Mouse (Mus musculus) ovary, postnatal 36 days (tissue): ENCODE data around the gene Lingo4.

ENCODE experiments used
- DNase-seq: peaks from one replicate; pipeline ENCODE4 v3.0.0; 2022; ENCODE audit warnings: low spot score, mixed read lengths

Gene Lingo4

GRCm38 (mm10) chr3:94398217-94398616 lies at the start of gene Lingo4:
Lingo4 (plus strand) TSS chr3:94398517.
- DNase-seq: no peak

DNA sequence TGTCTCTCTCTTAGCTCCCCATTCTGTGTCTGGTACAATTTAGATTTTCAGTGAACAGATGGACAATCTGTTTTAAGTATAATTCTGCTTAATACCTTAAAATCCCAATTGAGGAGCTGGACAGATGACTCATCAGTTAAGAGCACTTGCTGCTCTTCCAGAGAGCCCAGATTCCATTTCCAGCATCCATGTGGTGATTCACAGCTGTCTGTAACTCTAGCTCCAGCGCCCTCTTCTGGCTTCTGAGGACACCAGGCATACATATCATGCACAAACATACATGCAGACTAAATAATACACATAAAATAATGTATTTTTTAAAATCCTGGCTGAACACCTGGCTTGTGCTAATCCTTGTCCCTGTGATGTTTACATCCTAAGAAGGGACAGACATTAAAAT lies 37.5 kb upstream of the Lingo4 start:
- no peak for DNase-seq

DNA sequence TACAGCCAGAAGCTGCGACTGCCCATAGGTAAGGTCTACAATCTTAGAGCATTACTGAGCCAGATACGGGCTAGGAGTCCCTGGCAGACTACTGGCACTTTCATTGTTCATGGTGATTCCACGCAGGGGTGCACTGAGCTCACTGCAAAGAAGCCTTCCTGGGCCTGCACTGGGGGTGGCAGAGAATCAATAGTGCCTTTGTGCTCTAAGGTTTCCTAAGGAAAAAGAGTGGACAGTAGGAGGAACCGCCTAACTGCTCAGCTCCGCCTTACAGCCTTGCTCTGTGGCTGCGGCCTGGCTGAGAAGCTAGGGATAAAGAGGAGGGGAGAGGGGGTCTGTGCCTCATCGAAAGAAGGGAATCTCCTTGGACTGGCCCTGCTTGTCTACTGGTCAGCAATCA lies 36.2 kb upstream of the Lingo4 start, which contains the start of gene C2cd4d:
C2cd4d (plus strand) TSS at position 301 of the 400 bp plus-strand sequence.
- DNase-seq: no peak

GRCm38 (mm10) chr3:94363291-94364153 lies 34.8 kb upstream of the Lingo4 start:
- peak; percentile 72 for DNase-seq

GRCm38 (mm10) chr3:94364154-94364526 lies 34.2 kb upstream of the Lingo4 start:
- DNase-seq: no peak

DNA sequence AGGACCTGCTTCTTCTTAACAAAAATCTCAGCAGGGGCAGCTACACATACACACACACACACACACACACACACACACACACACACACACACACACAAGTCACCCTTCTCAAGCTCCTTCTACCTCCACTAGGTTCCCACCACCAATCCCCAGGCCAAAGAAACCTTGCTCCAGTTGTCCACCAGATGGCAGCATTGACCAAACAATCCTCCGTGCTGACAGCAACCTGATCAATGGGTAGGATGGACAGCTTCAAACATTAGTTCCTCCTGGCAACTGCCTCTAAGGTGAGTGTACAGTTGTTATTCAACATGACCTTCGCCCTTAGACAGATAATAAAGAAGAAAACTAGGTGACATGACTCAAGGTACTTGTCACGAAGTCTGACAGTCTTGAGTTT lies 31.6 kb upstream of the Lingo4 start:
- DNase-seq: peak; percentile 62

DNA sequence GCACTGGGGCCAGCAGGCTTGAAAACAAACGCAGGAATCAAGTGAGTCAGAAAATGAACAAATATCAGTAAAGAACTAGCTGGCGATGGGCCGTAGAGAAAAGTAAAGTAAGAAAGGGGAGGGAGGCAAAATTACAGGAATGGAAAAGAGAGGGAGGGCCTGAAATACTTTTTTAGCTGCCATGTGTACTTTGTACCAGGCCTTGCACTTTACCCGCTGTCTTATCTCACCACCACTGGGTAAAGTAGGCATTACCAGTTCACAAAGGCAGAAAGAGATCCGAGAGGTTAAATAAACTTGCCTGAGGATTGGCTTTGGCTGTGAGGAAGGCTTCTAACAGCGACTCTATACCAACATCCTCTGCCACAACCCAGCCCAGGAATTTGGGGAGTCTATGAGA lies 30.8 kb upstream of the Lingo4 start:
- no peak for DNase-seq

- DNase-seq: no peak
These were observed 29.7 kb upstream of the Lingo4 start for GRCm38 (mm10) chr3:94368631-94369030.

- no peak for DNase-seq
These were observed 28.6 kb upstream of the Lingo4 start for GRCm38 (mm10) chr3:94369709-94370108.

GRCm38 (mm10) chr3:94371637-94372036 lies 26.7 kb upstream of the Lingo4 start:
- DNase-seq: peak; percentile 85

- no peak for DNase-seq
These were observed 26.3 kb upstream of the Lingo4 start for GRCm38 (mm10) chr3:94372038-94372437.

DNA sequence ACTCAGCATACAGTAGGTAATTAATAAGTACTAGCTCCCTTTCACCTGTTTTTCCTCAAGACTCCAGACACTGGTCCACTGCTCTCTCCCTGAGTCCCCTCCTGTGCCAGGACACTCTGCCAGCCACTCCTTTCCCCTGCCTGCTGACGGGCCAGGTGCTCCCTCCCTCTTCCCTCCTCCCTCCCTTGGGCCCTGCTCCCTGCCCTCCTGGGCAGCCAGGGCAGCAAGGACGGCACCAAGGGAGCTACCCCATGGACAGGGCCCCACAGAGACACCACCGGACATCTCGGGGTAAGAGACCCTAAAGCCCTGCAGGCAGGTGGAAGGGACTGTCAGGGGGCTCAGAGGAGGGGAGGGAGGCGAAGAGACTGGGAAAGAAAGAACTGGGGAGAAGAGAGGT lies 25.7 kb upstream of the Lingo4 start, which contains the start of gene Rorc:
Rorc (plus strand) TSS at position 154 of the 400 bp plus-strand sequence.
- peak; percentile 55 for DNase-seq

- no peak for DNase-seq
These were observed 25.2 kb upstream of the Lingo4 start for GRCm38 (mm10) chr3:94373090-94373489.

GRCm38 (mm10) chr3:94373597-94374011 lies 24.7 kb upstream of the Lingo4 start:
- DNase-seq: peak; percentile 48

GRCm38 (mm10) chr3:94374636-94375035 lies 23.7 kb upstream of the Lingo4 start:
- DNase-seq: no peak

- no peak for DNase-seq
These were observed 23.2 kb upstream of the Lingo4 start for GRCm38 (mm10) chr3:94375146-94375545.

DNA sequence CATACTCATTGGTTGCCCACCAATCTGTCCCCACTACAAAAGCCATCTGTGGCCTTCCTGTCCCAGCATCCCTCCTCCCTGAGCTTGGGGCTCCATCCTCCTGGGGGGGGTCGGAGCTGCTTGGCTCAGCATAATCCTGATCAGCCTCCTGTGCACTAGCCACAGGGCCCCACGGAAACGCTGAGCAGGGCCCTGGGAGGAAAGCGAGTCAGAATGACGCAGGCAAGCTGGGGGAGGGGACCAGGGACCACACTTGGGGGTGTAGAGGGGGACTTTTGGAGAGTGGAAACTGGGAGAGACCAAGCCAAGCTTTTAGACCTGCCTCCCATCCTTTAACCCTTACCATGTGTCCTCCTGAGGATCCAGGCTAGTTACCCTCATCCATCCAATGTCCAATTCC lies 22.5 kb upstream of the Lingo4 start:
- no peak for DNase-seq

DNA sequence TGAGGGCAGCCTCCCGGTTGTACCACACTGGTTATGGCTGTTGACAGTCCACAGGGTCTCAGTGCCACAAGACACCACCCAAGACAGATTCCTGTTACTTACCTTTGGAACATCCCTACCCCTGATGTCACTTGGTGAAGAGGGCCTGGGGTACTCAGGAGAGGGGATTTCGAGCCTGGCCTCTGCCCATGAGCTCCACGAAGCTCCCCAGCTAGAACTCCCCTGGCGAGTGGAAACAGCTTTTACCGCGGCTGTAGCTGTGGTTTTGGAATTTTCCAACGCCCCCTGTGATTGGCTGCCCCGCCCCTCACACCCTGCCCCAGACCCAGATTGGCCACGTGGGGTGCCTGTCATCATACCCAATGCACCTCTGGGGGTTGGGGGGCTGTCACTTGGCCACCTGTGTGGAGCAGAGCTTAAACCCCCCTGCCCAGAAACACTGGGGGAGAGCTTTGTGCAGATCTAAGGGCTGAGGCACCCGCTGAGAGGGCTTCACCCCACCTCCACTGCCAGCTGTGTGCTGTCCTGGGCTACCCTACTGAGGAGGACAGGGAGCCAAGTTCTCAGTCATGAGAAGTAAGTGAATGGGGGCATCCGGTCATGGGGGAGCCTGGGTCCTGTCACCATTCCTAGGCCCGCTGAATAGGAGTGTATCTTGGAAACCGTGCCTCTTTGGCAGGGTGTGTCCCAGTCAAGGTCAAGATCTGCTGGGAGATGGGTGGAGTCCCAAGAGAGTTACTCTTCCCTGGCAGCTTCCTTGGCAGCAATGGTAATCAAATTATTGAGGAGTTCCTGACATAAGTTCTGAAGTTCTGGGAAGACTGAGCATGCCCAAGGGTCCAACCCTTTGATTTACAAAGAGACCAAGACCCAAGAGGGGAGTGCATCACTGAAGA lies 21.0 kb upstream of the Lingo4 start:
- DNase-seq: no peak

- no peak for DNase-seq
These were observed 18.3 kb upstream of the Lingo4 start for GRCm38 (mm10) chr3:94379831-94380510.

DNA sequence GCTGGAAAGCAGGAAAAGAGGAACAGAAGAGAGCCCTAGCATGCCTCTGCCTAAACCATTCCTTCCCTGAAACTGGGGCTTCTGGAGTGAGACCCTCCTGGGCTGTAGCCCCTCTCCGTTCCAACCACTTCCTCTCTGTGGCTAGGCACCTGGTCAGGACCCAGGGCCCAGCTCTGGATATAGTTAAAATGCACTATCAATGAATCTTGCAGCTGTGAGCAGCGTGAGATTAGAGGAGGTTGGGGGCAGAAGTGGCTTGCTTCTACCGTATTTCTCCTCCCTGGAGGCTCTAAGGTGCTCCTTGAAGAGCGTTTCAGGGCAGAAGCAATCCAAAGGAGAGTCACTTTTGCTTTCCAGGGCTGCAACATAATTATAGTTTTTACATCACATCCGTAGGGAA lies 16.0 kb upstream of the Lingo4 start:
- no peak for DNase-seq

DNA sequence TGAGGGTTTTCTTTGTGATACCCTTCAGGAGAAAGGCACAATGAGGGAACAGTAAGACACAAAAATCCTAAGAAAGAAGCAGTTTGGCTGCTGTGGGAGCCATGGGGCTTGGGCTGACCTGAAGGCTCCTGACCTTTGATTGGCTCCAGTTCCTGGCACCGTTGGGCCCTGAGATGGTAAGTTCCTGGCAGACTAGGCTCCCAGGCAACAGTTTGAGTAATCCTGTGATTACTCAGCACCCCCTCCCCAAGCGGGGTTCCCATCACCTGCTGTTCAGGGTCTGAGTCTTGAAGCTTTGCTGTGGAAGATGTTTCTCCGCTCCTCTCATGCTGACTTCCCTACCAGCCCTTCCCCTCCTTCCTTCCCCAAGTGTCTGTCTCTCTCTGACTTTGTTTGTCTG lies 14.8 kb upstream of the Lingo4 start:
- DNase-seq: no peak

DNA sequence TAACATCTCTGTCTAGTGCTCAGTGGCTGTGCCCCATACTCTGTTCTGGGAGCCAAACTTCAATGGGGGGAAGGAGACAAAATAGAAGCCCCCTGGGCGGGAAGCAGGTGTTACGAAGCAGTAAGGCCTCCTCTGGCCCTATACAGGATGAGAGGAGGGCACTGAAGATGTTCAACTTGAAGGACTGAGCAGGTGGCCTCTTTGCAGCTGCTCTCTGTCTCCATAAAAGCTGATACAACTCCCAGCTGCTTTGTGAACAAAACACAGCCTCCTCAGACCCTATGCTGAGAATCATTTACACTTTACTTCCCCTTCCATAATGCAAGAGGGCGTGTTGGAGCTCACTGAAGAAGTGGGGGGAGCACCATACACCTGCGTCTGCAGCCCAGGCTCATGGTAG lies 11.6 kb upstream of the Lingo4 start:
- no peak for DNase-seq
